Mouse (Mus musculus) myocyte (in vitro differentiated cells): ENCODE measurements at regions not wholly inside any gene's neighbourhood (a gene's known extent, or its start where the extent isn't known, plus 50 kb on each side); places are given as distances from the start of the nearest gene placed in this dataset.

ENCODE experiments used
- H3K27me3 ChIP-seq: one replicate; pipeline ENCODE4 v1.6.1; 2011; ENCODE audit not compliant: control insufficient read depth, insufficient read depth, insufficient read length
- H3K36me3 ChIP-seq: one replicate; pipeline ENCODE4 v1.6.1; 2011; ENCODE audit not compliant: control insufficient read depth, insufficient read depth
- H3K4me2 ChIP-seq: one replicate; pipeline ENCODE4 v1.6.1; 2011; ENCODE audit warnings: low read depth, control low read depth
- H3K4me3 ChIP-seq: one replicate; pipeline ENCODE4 v1.5.1; 2011; ENCODE audit warnings: mild to moderate bottlenecking, control low read depth, moderate library complexity
- H3K79me2 ChIP-seq: one replicate; pipeline ENCODE4 v1.6.1; 2011; ENCODE audit not compliant: control insufficient read depth, insufficient read depth
- H3ac ChIP-seq: one replicate; pipeline ENCODE4 v1.6.1; 2011; ENCODE audit not compliant: control insufficient read depth, insufficient read length
- CEBPB ChIP-seq: IDR thresholded peaks from 2 replicates; pipeline ENCODE4 v1.6.1; 2011; ENCODE audit warnings: mild to moderate bottlenecking, moderate library complexity; ENCODE audit not compliant: poor library complexity, insufficient read depth, severe bottlenecking
- E2F4 ChIP-seq: IDR thresholded peaks from one replicate; pipeline ENCODE4 v1.6.1; 2011; ENCODE audit warnings: mild to moderate bottlenecking, control low read depth, moderate library complexity; ENCODE audit not compliant: insufficient read depth
- MAX ChIP-seq: IDR thresholded peaks from one replicate; pipeline ENCODE4 v1.6.1; 2011; ENCODE audit warnings: low read depth, mild to moderate bottlenecking, control low read depth
- MYOD1 ChIP-seq, 3 experiments: IDR thresholded peaks; one replicate each; pipeline ENCODE4 v1.6.1; 2011; ENCODE audit warnings: control low read depth in 2 of 3, low read depth in 2 of 3, mild to moderate bottlenecking in 2 of 3, moderate library complexity in 1 of 3; ENCODE audit not compliant: insufficient read length in 2 of 3, control insufficient read depth in 1 of 3
- MYOG ChIP-seq, 3 experiments: IDR thresholded peaks; one replicate each; pipeline ENCODE4 v1.6.1; 2011; ENCODE audit warnings: control low read depth in 2 of 3, low read depth in 2 of 3, mild to moderate bottlenecking in 2 of 3; ENCODE audit not compliant: insufficient read length in 2 of 3, control insufficient read depth in 1 of 3, insufficient read depth in 1 of 3
- POLR2A ChIP-seq: IDR thresholded peaks from one replicate; pipeline ENCODE4 v1.6.1; 2011; ENCODE audit warnings: low read depth, mild to moderate bottlenecking, control low read depth, moderate library complexity; ENCODE audit not compliant: insufficient read length
- POLR2AphosphoS2 ChIP-seq: IDR thresholded peaks from one replicate; pipeline ENCODE4 v1.6.1; 2011; ENCODE audit warnings: low read depth, control low read depth; ENCODE audit not compliant: insufficient read length
- REST ChIP-seq: IDR thresholded peaks from one replicate; pipeline ENCODE4 v1.6.1; 2011; ENCODE audit warnings: mild to moderate bottlenecking, control low read depth, moderate library complexity; ENCODE audit not compliant: insufficient read depth, insufficient read length
- SRF ChIP-seq: IDR thresholded peaks from one replicate; pipeline ENCODE4 v1.6.1; 2011; ENCODE audit warnings: low read depth; ENCODE audit not compliant: control insufficient read depth, insufficient read length
- TCF12 ChIP-seq: IDR thresholded peaks from one replicate; pipeline ENCODE4 v1.6.1; 2011; ENCODE audit warnings: mild to moderate bottlenecking, control low read depth; ENCODE audit not compliant: poor library complexity, insufficient read depth, severe bottlenecking
- TCF3 ChIP-seq: IDR thresholded peaks from one replicate; pipeline ENCODE4 v1.6.1; 2011; ENCODE audit warnings: low read depth, control low read depth; ENCODE audit not compliant: insufficient read length
- USF1 ChIP-seq: IDR thresholded peaks from one replicate; pipeline ENCODE4 v1.6.1; 2011; ENCODE audit warnings: low read depth, mild to moderate bottlenecking, control low read depth, moderate library complexity

DNA sequence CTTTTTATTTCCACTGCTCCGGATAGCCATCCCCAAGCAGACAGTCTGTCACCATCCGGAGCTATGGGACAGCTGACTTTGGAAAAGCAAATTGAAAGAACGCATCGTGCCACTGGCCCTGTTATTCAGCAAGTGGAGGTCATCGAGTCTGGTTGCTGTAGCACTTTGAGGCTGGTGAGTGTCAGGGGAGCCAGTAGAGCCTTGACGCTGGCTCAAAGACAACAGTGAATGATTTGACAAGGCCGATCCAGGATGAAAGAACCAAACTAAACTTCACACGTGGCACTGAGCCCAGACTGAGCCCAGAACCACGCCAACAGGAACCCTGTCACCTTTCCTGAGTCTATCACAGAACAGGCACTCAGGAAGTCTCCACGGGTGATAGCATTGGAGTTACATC is 296.8 kb upstream of the Rtl1 start:
- TF ChIP-seq E2F4 (no peak), CEBPB (no peak), MYOG (IDR thresholded peaks at IDR 0.05; ENCODE audit: control insufficient read depth in 1 of 3, insufficient read depth in 1 of 3, insufficient read length in 2 of 3, low read depth in 2 of 3) (no peak), POLR2A (no peak)
- Histone ChIP-seq H3K27me3 (no peaks in the 10 kb centered on the region), H3K4me3 (no peak overlapping the region)

DNA sequence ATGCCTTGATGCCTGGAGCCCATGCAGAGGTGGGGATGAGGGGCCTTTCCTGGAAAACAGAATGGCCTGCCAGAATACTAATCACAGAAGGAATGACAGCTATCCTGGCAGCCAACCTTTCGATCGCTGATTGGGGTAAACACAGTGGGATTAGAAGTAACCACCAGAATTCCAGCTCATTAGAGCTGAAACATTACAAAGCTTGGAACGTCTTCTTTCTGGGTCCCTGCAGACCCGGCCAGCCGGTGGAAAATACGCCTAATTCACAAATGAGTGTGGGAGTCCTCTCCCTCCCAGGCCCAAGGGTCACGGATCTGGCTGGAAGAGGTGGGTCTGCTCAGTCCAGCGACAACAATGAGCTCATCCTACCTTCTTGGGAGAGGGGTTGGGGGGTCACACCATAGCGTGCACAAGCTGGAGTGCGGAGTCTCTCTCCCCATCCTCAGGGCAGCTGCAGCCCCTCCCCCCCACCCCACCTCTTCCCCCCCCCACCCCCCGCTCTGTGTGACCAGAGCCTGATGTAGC is 297.8 kb upstream of the Rtl1 start:
- no peaks in the 10 kb centered on the region for H3K79me2 ChIP-seq
- no peaks in the 10 kb centered on the region for H3K27me3 ChIP-seq
- no peak overlapping the region for H3K4me3 ChIP-seq
- no peak overlapping the region for H3ac ChIP-seq
- H3K4me2 ChIP-seq = no peak overlapping the region
- H3K36me3 ChIP-seq = no peaks in the 10 kb centered on the region
- TF ChIP-seq TCF12 (no peak), CEBPB (no peak), REST (no peak), USF1 (no peak), E2F4 (no peak), MYOD1 (IDR thresholded peaks at IDR 0.05; ENCODE audit: control insufficient read depth in 1 of 3, insufficient read length in 2 of 3, low read depth in 2 of 3) (no peak), SRF (no peak), MYOG (IDR thresholded peaks at IDR 0.05; ENCODE audit: control insufficient read depth in 1 of 3, insufficient read depth in 1 of 3, insufficient read length in 2 of 3, low read depth in 2 of 3) (no peak), POLR2A (no peak), POLR2AphosphoS2 (no peak), MAX (no peak), TCF3 (no peak)

More for the DNA sequence above, 296.8 kb upstream of the Rtl1 start:
- H3ac ChIP-seq = no peak overlapping the region
- H3K36me3 ChIP-seq = no peaks in the 10 kb centered on the region
- H3K79me2 ChIP-seq = no peaks in the 10 kb centered on the region
- H3K4me2 ChIP-seq = no peak overlapping the region

DNA sequence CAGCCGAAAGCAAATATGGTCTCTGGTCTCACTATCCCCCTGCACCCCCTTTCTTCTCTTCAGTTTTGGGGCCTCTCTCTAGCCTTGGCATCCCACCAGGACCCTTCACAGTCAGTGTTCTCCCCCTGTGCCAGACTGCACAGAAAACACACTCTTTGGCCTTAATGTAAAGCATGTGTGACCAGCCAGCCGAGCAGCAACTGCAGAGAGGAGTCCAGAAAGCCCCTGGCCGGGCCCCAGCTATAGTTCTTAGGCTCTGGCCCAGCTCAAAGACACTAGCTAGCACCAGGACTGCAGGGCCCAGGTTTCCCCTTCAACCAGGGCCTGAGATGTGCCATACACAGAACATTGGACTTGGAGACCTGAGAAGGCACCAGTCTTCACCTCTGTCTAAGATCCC is 299.3 kb upstream of the Rtl1 start:
- no peaks in the 10 kb centered on the region for H3K36me3 ChIP-seq
- no peaks in the 10 kb centered on the region for H3K27me3 ChIP-seq
- H3K4me3 ChIP-seq = no peak overlapping the region
- TF ChIP-seq POLR2AphosphoS2 = no peak
- TF ChIP-seq CEBPB = no peak
- TF ChIP-seq SRF = no peak
- TF ChIP-seq TCF3 = no peak
- no peak for TF ChIP-seq MYOG (IDR thresholded peaks at IDR 0.05; ENCODE audit: control insufficient read depth in 1 of 3, insufficient read depth in 1 of 3, insufficient read length in 2 of 3, low read depth in 2 of 3)
- no peak for TF ChIP-seq POLR2A
- no peak for TF ChIP-seq TCF12
- TF ChIP-seq MAX = no peak
- no peak for TF ChIP-seq USF1
- TF ChIP-seq MYOD1 (IDR thresholded peaks at IDR 0.05; ENCODE audit: control insufficient read depth in 1 of 3, insufficient read length in 2 of 3, low read depth in 2 of 3) = no peak
- no peak for TF ChIP-seq REST
- no peak for TF ChIP-seq E2F4
- H3K79me2 ChIP-seq = no peaks in the 10 kb centered on the region
- no peak overlapping the region for H3K4me2 ChIP-seq
- H3ac ChIP-seq = no peak overlapping the region

DNA sequence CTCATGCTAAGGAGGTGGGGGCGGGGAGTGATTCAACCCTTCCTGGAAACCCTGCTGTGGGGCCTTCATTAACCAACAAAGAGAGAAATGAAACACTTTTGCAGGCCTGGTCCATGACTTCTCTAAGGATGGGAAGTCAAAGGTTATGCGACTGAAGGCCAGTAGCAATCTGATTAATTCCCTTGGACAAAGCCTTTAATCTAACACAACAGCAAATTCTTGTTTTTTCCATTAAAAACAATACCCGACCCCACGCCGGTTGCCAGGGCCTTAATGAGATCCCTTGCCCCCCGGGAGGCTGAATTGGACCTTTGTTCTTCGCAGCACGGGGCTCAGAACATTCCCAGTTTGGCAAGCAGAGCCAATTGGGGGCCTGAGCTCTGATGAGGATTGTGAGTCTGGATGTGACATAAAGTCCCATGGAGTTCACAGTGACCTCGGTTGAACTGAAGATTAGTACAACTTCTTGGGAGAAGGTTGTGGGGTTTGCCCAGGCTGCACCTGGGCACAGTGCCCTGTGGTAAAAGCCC is 310.9 kb upstream of the Rtl1 start:
- Histone ChIP-seq H3K27me3 (peaks cover 5% of the 10 kb centered on the region), H3K4me2 (no peak overlapping the region), H3K36me3 (no peaks in the 10 kb centered on the region), H3ac (no peak overlapping the region), H3K4me3 (no peak overlapping the region), H3K79me2 (no peaks in the 10 kb centered on the region)
- no peak for TF ChIP-seq REST

DNA sequence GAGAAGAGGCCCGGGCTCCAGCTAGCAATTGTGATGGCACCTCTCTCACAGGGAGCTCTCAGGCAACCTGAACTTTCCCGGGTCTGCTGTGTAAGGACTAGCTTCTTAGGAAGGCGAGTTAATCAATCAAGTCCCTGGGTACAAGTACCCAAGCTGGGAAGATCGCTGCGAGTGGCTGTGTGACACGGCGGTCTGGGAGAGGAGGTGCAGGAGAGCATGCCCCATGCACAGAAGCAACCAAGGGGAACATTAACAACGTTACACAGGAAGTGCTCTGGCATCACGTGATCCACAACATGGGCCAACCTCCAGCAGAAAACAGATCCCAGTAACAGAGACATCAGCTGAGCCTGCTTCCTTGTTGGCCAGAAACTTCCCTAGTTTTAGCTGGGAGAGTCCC is 311.4 kb upstream of the Rtl1 start:
- TF ChIP-seq MYOG (IDR thresholded peaks at IDR 0.05; ENCODE audit: control insufficient read depth in 1 of 3, insufficient read depth in 1 of 3, insufficient read length in 2 of 3, low read depth in 2 of 3) (no peak), TCF3 (no peak), TCF12 (no peak), SRF (no peak), MAX (no peak)

More for the DNA sequence above, 311.4 kb upstream of the Rtl1 start:
- Histone ChIP-seq H3K4me3 (no peak overlapping the region), H3K79me2 (no peaks in the 10 kb centered on the region), H3K4me2 (no peak overlapping the region), H3K27me3 (peaks cover 5% of the 10 kb centered on the region), H3ac (no peak overlapping the region), H3K36me3 (no peaks in the 10 kb centered on the region)
